Mouse (Mus musculus) heart, postnatal 25 days (tissue): ENCODE results near the gene Pecam1. TPM values are rescaled to one million over a fixed set of nuclear protein-coding genes. Genes with fewer than 3 reads are reported as not detected.
"Not testable (repeated sequence)": the region's sequence is repeated elsewhere in the genome, so short reads cannot be mapped to it uniquely, and the experiment has no call there.

ENCODE experiments used
- DNase-seq: peaks from one replicate; pipeline ENCODE4 v3.0.0; 2022; ENCODE audit warnings: low spot score
- intact Hi-C: fragments of 180-260 bp; cut with DNase I; formaldehyde crosslinking; loops from one replicate; pipeline ENCODE4 v1.15.1; 2025
- total RNA-seq, 2 experiments: library from RNA; stranded (reverse); gene quantifications; 2 replicates each; pipeline ENCODE4 v1.2.3; 2021

Pecam1 gene
- total RNA-seq, 2 experiments from 2014 or later, result 127 to 139 TPM

DNA sequence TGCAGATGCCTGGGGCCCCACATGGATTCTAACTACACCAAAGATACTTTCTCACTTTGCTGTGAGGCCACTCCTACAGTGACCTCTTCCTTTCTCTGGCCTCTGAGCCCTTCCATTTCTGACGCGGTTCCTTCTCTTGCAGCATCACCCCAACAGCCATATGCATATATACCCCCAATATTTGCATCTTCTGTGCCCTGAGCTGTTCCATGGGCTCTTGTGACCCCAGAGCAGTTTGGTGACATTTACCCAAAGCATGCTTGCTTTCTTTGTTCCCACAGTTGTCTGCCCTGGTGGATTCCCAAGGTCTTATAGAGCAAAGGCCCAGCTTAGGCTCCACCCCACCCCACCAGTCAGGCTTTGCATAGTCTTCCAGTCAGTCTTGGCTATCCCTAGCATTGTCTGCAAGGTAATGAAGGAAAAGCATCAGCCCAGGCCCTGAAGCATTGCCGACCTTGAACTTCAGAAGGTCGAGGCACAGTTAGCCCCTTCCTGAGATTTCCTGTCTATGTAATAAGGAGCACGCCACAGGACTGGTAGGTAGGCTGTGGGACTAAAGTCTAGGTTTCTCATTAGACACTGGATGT is 77.4 kb downstream of the Pecam1 start:
- intact Hi-C loops, result no loop called here
- DNase-seq, result no peak

GRCm38 (mm10) chr11:106671801-106672200 is 78.6 kb downstream of the Pecam1 start:
- intact Hi-C loops, result no loop called here

DNA sequence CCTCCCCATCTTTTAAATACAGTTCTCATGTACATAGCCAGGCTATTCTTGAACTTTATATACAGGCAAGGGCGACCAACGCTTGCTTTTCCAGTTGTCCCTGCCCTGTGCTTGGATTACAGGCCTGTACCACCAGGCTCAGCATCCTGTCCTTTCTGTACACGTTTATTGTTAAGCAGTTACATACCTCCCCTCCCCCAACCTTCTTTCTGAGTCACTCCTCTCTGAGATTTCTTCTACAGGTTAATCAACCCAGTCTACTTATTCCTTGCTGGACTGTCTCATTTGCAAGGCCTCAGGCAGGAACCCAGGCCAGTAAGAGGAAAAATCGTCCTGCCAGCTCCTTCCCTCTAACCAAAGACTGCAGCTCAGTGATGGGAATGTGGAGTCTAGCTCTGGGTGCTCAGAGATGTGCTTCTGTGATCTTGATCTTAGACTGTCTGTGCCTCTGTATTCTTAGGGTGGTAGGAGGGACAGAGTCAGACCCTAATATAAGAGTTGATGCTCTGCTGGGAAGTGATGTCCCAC is 79.4 kb downstream of the Pecam1 start:
- intact Hi-C loops, result no loop called here
- no peak for DNase-seq

More at GRCm38 (mm10) chr11:106671801-106672200, 78.6 kb downstream of the Pecam1 start:
- DNase-seq, result no peak

GRCm38 (mm10) chr11:106670266-106670665 is 80.2 kb downstream of the Pecam1 start:
- DNase-seq, result no peak
- intact Hi-C loops, result no loop called here

DNA sequence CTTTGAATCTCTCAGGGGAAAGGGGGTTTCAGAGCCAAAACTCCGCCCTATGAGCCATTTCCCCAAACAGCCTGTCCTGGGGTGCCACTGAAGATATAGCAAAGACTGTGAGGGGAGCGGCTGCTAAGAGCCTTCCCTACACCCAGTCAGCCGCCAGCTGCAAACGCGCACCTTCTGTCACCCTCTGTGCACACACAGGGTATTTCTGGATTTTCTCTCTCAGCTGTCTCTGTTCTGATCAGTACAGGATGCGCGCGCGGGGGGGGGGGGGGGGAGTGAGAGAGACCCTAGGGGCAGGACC is 80.6 kb downstream of the Pecam1 start:
- peak; percentile 54 for DNase-seq
- intact Hi-C loops, result no loop called here

DNA sequence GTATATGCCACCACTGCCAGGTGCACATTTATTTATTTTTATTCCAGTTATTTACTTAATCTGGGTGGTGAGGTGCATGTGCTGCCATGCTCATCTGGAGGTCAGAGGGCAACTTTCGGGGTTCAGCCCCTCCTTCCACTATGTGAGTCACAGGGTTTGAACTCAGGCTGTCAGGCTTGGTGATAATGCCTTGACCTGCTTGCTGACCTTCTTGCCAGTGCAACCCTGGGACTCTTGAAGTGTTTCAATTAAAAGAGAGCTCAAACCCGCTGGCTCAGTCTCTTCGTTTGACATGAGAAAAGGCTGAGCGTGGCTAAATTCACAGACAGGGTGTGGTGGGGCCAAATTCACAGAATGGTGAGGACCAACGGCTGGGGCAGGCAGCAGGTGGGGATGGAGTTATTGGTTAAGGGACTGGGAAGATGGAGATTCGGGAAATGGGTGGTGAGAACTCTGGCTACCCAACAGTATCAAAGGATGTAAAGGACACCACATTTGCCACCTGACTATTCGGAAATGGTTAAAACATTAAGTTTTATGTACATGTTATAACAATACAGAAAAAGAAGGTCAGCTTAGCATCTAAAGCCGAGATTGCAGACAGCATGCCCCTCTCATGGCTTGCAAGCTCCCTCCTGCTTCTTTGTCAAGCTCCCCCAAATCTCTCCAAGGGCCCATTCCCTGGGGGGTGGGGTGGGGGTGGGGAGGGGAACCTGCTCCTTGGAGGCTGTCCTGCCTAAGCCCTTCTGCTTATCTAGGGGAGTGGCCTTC is 81.1 kb downstream of the Pecam1 start:
- no peak for DNase-seq
- intact Hi-C loops, result no loop called here

DNA sequence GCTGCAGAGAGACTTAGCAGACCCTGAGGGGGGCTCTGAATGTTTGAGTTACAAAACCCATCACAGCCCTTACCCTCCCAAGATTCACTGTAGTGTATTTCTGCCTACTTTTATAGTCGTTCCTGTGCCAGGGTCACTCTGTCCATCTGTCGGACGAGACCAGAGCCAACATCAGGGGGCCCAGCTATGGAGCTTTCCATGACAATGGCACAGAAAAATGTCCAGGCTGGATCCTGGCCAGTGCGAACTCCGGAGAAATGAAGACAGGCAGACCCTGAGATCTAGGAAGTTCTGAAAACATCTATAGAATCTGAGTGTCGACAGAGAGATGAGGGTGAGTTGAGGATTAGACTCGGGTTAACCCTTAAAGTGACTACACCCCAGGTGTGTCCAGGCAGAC is 82.1 kb downstream of the Pecam1 start:
- intact Hi-C loops, result no loop called here
- DNase-seq, result no peak

GRCm38 (mm10) chr11:106667855-106668254 is 82.6 kb downstream of the Pecam1 start:
- intact Hi-C loops, result no loop called here
- DNase-seq, result no peak

- DNase-seq, result no peak
- intact Hi-C loops, result no loop called here
Measured at GRCm38 (mm10) chr11:106666470-106667107, 83.8 kb downstream of the Pecam1 start.

GRCm38 (mm10) chr11:106665841-106666240 is 84.6 kb downstream of the Pecam1 start:
- no peak for DNase-seq
- intact Hi-C loops, result no loop called here

DNA sequence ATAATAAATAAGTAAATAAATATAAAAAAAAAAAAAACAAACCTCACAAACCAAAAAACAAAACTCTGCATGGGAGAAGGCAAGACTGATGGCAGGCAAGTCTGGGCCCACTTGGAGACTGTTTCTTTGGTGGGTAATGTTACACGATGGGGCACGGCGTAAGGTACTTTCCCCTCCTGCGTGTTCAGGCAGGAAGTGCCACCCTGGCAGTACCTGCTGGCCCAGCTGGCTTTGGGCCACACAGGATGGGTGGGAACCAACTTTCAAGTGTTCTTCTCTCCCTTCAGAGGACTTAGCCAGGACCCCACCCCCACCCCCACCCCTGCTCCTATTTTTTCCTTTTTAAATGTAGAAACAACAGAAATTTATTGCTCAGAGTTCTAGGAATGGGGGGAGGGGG is 85.1 kb downstream of the Pecam1 start:
- DNase-seq, result no peak
- intact Hi-C loops, result no loop called here

DNA sequence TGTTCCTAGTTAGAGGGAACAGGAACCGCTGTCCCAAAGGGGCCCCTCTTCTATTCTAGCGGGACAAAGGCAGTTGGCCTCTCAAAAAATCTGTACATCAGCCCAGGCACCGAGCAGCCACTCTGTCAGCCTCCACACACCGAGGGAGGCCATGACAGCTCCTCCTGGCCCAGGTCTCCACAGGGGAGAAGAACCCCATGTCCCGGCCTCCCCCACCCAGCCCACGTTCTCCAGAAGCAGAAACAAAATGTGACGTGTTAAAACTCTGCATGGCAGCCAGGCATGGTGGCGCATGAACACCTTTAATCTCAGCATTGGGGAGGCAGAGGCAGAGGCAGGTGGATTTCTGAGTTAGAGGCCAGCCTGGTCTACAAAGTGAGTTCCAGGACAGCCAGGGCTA is 85.7 kb downstream of the Pecam1 start:
- no peak for DNase-seq
- intact Hi-C loops, result no loop called here

- DNase-seq, result no peak
- intact Hi-C loops, result no loop called here
Measured at GRCm38 (mm10) chr11:106663838-106664237, 86.6 kb downstream of the Pecam1 start.

DNA sequence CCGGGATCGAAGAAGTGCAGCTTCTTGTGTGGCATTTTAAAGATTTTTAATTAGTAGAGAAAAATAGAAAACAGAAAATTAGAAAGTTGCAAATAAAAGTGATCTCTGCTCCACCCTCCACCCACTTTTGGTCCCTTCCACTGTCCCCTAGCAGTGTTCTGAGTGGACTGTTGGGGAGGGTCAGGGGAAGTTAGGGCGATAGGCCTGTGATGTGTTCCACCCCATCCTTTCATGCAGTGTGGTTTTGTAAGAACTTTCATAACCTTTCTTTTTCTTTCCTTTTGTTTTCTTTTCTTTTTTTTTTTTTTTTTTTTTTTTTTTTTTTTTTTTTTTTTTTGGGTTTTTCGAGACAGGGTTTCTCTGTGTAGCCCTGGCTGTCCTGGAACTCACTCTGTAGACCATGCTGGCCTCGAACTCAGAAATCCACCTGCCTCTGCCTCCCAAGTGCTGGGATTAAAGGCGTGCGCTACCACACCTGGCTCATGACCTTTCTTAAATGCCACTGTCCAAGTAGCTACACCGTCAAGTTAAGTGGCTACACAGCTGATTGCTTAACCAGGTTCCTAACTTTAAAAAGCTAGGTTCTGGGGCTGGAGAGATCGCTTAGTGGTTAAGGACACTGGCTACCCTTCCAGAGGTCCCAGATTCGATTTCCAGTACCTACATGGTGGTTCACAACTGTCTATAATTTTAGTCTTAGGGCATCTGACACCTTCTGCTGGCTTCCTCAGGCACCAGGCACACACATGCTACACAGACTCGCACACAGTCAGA is 87.6 kb downstream of the Pecam1 start:
- intact Hi-C loops, result no loop called here
- DNase-seq, result no peak

GRCm38 (mm10) chr11:106660453-106661081 is 89.9 kb downstream of the Pecam1 start:
- no peak for DNase-seq
- intact Hi-C loops, result loop anchor here (1.0 kb wide), 1 partner anchor 14 kb away; no protein-coding TSS in a partner anchor

DNA sequence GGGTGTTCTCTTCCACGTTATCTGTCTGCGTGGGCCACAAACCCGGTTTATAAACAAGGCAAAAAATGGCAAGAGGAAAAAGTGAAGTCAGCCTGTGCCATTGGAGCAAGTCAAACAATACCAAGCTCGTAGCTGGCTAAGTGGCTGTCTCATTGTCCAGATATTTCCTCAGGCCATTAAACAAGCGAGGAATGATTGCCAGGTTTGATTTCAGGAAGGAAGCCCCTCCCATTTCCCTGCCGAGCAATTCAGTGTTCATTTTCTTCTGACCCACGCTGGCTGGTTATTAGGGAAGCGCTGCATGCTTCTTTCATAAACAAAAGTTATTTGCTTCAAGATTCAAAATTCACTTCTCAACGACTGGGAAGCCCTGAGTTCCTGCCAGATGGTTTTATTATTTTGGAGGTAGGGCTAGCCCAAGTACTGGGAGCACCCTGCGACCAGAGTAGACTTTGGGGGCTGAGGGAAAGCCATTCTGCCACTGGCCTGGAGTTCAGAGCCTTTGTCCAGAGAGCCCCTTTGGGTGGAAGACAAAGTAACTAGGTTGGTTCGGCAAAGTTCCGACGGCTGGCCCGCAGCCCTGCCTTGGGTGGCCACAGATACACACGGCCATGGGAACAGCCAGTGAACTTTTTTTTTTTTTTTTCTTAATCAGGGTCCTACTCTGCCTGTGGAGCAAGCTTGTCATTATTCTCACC is 90.7 kb downstream of the Pecam1 start:
- peak; percentile 77 for DNase-seq
- intact Hi-C loops, result loop anchor here (1.0 to 2.0 kb wide), 2 partner anchors 15 to 47 kb away; no protein-coding TSS in a partner anchor

- intact Hi-C loops, result loop anchor here (2.0 kb wide), 1 partner anchor 49 kb away; no protein-coding TSS in a partner anchor
- DNase-seq, result peak; percentile 72
Measured at GRCm38 (mm10) chr11:106658051-106658880, 92.2 kb downstream of the Pecam1 start.

GRCm38 (mm10) chr11:106656896-106657498 is 93.4 kb downstream of the Pecam1 start:
- DNase-seq, intact Hi-C loops: not testable (repeated sequence)
